Mouse (Mus musculus) lung, embryonic 14.5 days (tissue): ENCODE measurements around the gene Stat6. TPM values are rescaled to one million over a fixed set of nuclear protein-coding genes. Genes with fewer than 3 reads are reported as not detected.
"Not testable (repeated sequence)": the region's sequence is repeated elsewhere in the genome, so short reads cannot be mapped to it uniquely, and the experiment has no call there.

Experiments
- ATAC-seq: fragments of 200-750 bp; cut with Nextera tagmentation; 2 replicates; pipeline ENCODE4 v1.8.0; 2017; ENCODE audit warnings: mild to moderate bottlenecking, moderate TSS enrichment, moderate library complexity; ENCODE audit not compliant: insufficient read depth
- DNase-seq: peaks from one replicate; pipeline ENCODE4 v3.0.0-alpha.2; 2015
- H3K27ac ChIP-seq: fragments of 300-500 bp; sonication (generic); 2 replicates; pipeline ENCODE4 v1.5.1; 2014; ENCODE audit warnings: low read depth, mild to moderate bottlenecking, moderate library complexity
- H3K27me3 ChIP-seq: fragments of 300-500 bp; sonication (generic); 2 replicates; pipeline ENCODE4 v1.6.1; 2014; ENCODE audit warnings: low read length, control low read depth; ENCODE audit not compliant: insufficient read depth
- H3K36me3 ChIP-seq: fragments of 300-500 bp; sonication (generic); 2 replicates; pipeline ENCODE4 v1.6.1; 2014; ENCODE audit warnings: control low read depth; ENCODE audit not compliant: insufficient read depth
- H3K4me1 ChIP-seq: fragments of 300-500 bp; sonication (generic); 2 replicates; pipeline ENCODE4 v1.6.1; 2014; ENCODE audit warnings: antibody characterized with exemption, control low read depth; ENCODE audit not compliant: insufficient read depth
- H3K4me2 ChIP-seq: fragments of 300-500 bp; sonication (generic); 2 replicates; pipeline ENCODE4 v1.6.1; 2014; ENCODE audit warnings: mild to moderate bottlenecking
- H3K4me3 ChIP-seq: fragments of 300-500 bp; sonication (generic); 2 replicates; pipeline ENCODE4 v1.5.1; 2014; ENCODE audit warnings: low read depth, low read length
- H3K9ac ChIP-seq: fragments of 300-500 bp; sonication (generic); 2 replicates; pipeline ENCODE4 v1.6.1; 2014
- H3K9me3 ChIP-seq: fragments of 300-500 bp; sonication (generic); 2 replicates; pipeline ENCODE4 v1.6.1; 2016; ENCODE audit warnings: low read depth, low read length, control low read depth
- CTCF ChIP-seq: IDR thresholded peaks from 2 replicates; pipeline ENCODE4 v1.5.1; 2016; ENCODE audit warnings: antibody characterized with exemption, low read depth
- WGBS: fragments of 180-500 bp; shearing (Covaris S2); extraction: QIAGEN DNeasy Blood & Tissue Kit; methylation state at CpG from one replicate; pipeline ENCODE4 v1.1.7; 2014; 5-methylcytosine and 5-hydroxymethylcytosine counted together
- polyA plus RNA-seq: library from polyadenylated mRNA; unstranded; fragments of >200 nt; fragmentation: Nextera tagmentation; extraction: Ambion mirVana; gene quantifications from 2 replicates; pipeline ENCODE4 v1.2.1, GENCODE M21; 2014

The Stat6 gene
- polyA plus RNA-seq, 1 experiment from 2014 or later = 28.1 TPM

GRCm38 (mm10) chr10:127654970-127655579 lies 12.3 kb downstream of the Stat6 start:
- WGBS = 69% methylated on average over 16 of the region's 16 CpGs
- ATAC-seq = no peak
- H3K36me3 ChIP-seq = peaks cover 60% of the 10 kb centered on the region

GRCm38 (mm10) chr10:127657617-127658016 lies 14.8 kb downstream of the Stat6 start:
- H3K36me3 ChIP-seq = peaks cover 55% of the 10 kb centered on the region
- not testable (repeated sequence) for ATAC-seq

More at GRCm38 (mm10) chr10:127654970-127655579, 12.3 kb downstream of the Stat6 start:
- TF ChIP-seq CTCF = no peak
- H3K9ac ChIP-seq = no peak overlapping the region
- peaks cover 6% of the 10 kb centered on the region; the same call in 1 of the 2 replicates for H3K4me1 ChIP-seq
- no peak for DNase-seq
- no peak overlapping the region for H3K4me3 ChIP-seq
- no peaks in the 10 kb centered on the region for H3K27me3 ChIP-seq
- H3K9me3 ChIP-seq = no peaks in the 10 kb centered on the region
- no peak overlapping the region for H3K4me2 ChIP-seq
- H3K27ac ChIP-seq = no peak overlapping the region

GRCm38 (mm10) chr10:127658076-127658475 lies 15.3 kb downstream of the Stat6 start:
- H3K9me3 ChIP-seq = no peaks in the 10 kb centered on the region
- peaks cover 55% of the 10 kb centered on the region for H3K36me3 ChIP-seq
- no peak overlapping the region for H3K9ac ChIP-seq
- H3K4me1 ChIP-seq = peaks cover 16% of the 10 kb centered on the region
- H3K4me3 ChIP-seq = no peak overlapping the region
- ATAC-seq (no peak), DNase-seq (peak; percentile 17)
- peak overlapping the region; percentile 26 for H3K4me2 ChIP-seq
- H3K27ac ChIP-seq = peak overlapping the region; percentile 13; the same call in 1 of the 2 replicates
- no peaks in the 10 kb centered on the region for H3K27me3 ChIP-seq
- no peak for TF ChIP-seq CTCF
- 15% methylated on average over 6 of the region's 6 CpGs for WGBS

More at GRCm38 (mm10) chr10:127657617-127658016, 14.8 kb downstream of the Stat6 start:
- H3K4me1 ChIP-seq = peaks cover 16% of the 10 kb centered on the region
- H3K27ac ChIP-seq, H3K27me3 ChIP-seq, H3K9me3 ChIP-seq, H3K4me2 ChIP-seq, DNase-seq, H3K9ac ChIP-seq, H3K4me3 ChIP-seq: not testable (repeated sequence)
- WGBS = 54% methylated on average over 6 of the region's 6 CpGs

GRCm38 (mm10) chr10:127659551-127659950 lies 16.8 kb downstream of the Stat6 start:
- H3K4me2 ChIP-seq = no peak overlapping the region
- no peaks in the 10 kb centered on the region for H3K27me3 ChIP-seq
- H3K27ac ChIP-seq = no peak overlapping the region
- ATAC-seq (no peak), DNase-seq (no peak)
- no peak overlapping the region for H3K4me3 ChIP-seq
- no peak overlapping the region for H3K9ac ChIP-seq
- peaks cover 25% of the 10 kb centered on the region for H3K4me1 ChIP-seq
- no peaks in the 10 kb centered on the region for H3K9me3 ChIP-seq
- 73% methylated on average over 1 of the region's 1 CpGs for WGBS
- no peak for TF ChIP-seq CTCF
- H3K36me3 ChIP-seq = peaks cover 63% of the 10 kb centered on the region

GRCm38 (mm10) chr10:127661291-127661914 lies 18.6 kb downstream of the Stat6 start:
- WGBS = 13% methylated on average over 14 of the region's 14 CpGs
- H3K27me3 ChIP-seq = no peaks in the 10 kb centered on the region
- no peaks in the 10 kb centered on the region for H3K9me3 ChIP-seq
- H3K36me3 ChIP-seq = peaks cover 54% of the 10 kb centered on the region
- peaks cover 31% of the 10 kb centered on the region for H3K4me1 ChIP-seq
- H3K4me2 ChIP-seq = peak overlapping the region; percentile 88
- peak overlapping the region; percentile 91 for H3K27ac ChIP-seq
- peak overlapping the region; percentile 46 for H3K9ac ChIP-seq
- TF ChIP-seq CTCF = no peak
- DNase-seq (no peak), ATAC-seq (no peak)
- peak overlapping the region; percentile 27 for H3K4me3 ChIP-seq

- Histone ChIP-seq H3K4me1 (peaks cover 31% of the 10 kb centered on the region), H3K27ac (peak overlapping the region; percentile 91), H3K9me3 (no peaks in the 10 kb centered on the region), H3K9ac (peak overlapping the region; percentile 46), H3K36me3 (peaks cover 49% of the 10 kb centered on the region), H3K27me3 (no peaks in the 10 kb centered on the region), H3K4me3 (peak overlapping the region; percentile 27), H3K4me2 (peak overlapping the region; percentile 88)
- no peak for TF ChIP-seq CTCF
- WGBS = 6% methylated on average over 16 of the region's 16 CpGs
- DNase-seq = peak; percentile 82
- peak; percentile 55 for ATAC-seq
Observed at GRCm38 (mm10) chr10:127661915-127662663, 19.3 kb downstream of the Stat6 start.
